Mouse (Mus musculus): ENCODE results near the gene Cdkl2.

GRCm38 (mm10) chr5:91977397-91977770 is 66.3 kb downstream of the Cdkl2 start:
- TF ChIP-seq CTCF (IDR thresholded peaks at IDR 0.05; ENCODE audit: borderline replicate concordance, extremely low read depth, insufficient read depth, insufficient read length) (no peak), POLR2A (IDR thresholded peaks at IDR 0.05; ENCODE audit: borderline replicate concordance, extremely low read depth, insufficient read depth, insufficient read length, poor library complexity, severe bottlenecking) (no peak)
